Mouse (Mus musculus): ENCODE results near the gene Pip4k2c. TPM values are rescaled to one million over a fixed set of nuclear protein-coding genes. Genes with fewer than 3 reads are reported as not detected.

The Pip4k2c gene
- polyA plus RNA-seq, 1 experiment, result 20.2 TPM

DNA sequence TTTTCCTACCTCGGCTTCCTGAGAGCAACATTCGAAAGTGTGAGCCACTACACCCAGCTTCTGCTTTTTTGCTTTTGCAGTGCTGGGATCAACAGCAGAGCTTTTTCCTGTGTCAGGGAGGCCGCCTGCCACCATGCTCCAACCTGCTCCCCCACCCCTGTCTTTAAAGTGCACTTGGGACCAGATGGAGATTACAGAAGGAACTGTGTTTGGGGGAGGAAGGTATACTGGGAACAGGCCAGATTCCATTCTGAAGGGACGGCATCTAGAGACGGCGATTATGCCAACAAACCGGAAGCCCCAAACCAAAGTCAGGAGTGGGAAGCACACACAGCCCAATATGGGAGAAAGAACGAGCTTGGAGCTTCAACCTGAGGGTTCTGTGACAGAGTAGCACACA lies 15.8 kb upstream of the Pip4k2c start:
- TF ChIP-seq CTCF (IDR thresholded peaks at IDR 0.05; ENCODE audit: borderline replicate concordance, extremely low read depth, insufficient read depth, insufficient read length) (no peak), POLR2A (IDR thresholded peaks at IDR 0.05; ENCODE audit: borderline replicate concordance, extremely low read depth, insufficient read depth, insufficient read length, poor library complexity, severe bottlenecking) (no peak)
- no peak for DNase-seq (ENCODE audit: low read depth)

DNA sequence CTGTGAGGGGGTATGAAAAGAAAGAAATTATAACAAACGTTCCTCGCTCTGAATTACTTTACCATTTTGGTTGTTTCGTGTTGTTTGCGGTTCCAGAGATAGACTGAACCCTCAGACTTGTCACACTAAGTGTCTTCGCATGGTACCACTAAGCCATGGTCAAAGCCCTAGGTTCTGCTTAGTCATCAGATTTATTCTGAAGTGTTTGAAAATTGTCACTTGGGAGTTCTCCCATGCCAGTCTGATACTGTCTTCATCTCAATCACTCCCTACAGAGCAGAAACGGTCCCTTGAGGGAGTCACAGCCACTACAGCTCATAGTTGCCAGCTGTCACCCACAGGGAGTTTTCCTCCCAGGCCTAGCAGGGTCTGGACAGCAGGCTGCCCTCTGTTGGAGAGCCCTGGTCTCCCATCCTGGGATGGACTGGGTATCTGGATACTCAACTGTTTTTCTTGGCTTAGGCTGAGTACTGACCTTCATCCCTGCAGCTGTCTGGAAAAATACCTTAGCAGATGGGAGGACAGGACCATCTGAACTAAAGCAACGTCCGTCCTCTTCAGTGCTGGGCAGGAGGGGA lies 15.0 kb upstream of the Pip4k2c start:
- TF ChIP-seq CTCF (IDR thresholded peaks at IDR 0.05; ENCODE audit: borderline replicate concordance, extremely low read depth, insufficient read depth, insufficient read length) (peak; percentile 47; the same call in 1 of the 2 replicates), POLR2A (IDR thresholded peaks at IDR 0.05; ENCODE audit: borderline replicate concordance, extremely low read depth, insufficient read depth, insufficient read length, poor library complexity, severe bottlenecking) (no peak)
- DNase-seq (ENCODE audit: low read depth), result no peak

DNA sequence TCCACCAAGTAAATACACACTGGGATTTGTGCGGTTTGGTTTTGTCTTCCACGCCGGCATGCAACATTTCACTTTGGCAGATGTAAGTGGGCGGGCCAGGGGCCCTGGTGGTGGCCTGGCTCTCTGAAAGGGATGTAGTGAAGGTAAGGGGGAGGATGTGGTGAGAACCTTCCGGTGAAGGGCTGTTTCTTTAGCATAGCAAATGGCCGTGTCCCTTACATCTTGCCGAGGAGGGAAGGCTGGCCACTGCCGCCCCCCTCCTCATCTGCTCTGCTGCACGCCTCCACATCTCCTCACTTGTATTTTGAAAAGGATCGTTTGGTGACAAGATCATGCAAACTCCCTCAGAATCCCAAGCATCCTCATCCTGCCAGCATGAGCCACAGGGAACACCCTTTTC lies 14.3 kb upstream of the Pip4k2c start:
- DNase-seq (ENCODE audit: low read depth), result no peak
- no peak for TF ChIP-seq POLR2A (IDR thresholded peaks at IDR 0.05; ENCODE audit: borderline replicate concordance, extremely low read depth, insufficient read depth, insufficient read length, poor library complexity, severe bottlenecking)
- no peak for TF ChIP-seq CTCF (IDR thresholded peaks at IDR 0.05; ENCODE audit: borderline replicate concordance, extremely low read depth, insufficient read depth, insufficient read length)

DNA sequence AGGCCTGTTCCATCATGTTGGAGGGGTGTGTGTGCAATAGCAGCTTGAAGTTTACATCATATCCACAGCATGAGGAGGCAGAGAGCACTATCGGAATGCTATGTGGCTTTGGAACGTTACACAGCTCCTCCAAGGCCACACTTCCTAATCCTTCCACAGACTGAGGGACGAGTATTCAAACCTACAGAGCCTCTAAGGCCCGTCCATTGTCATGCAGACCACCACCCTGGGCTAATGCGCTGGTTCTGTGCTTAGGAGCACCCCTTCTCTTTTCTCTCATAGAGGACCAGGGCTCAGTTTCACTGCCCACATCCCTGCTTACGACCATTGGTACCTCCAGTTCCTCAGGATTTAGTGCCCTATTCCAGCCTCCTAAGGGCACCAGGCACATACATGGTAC lies 13.8 kb upstream of the Pip4k2c start:
- TF ChIP-seq CTCF (IDR thresholded peaks at IDR 0.05; ENCODE audit: borderline replicate concordance, extremely low read depth, insufficient read depth, insufficient read length), result no peak
- no peak for TF ChIP-seq POLR2A (IDR thresholded peaks at IDR 0.05; ENCODE audit: borderline replicate concordance, extremely low read depth, insufficient read depth, insufficient read length, poor library complexity, severe bottlenecking)
- no peak for DNase-seq (ENCODE audit: low read depth)

DNA sequence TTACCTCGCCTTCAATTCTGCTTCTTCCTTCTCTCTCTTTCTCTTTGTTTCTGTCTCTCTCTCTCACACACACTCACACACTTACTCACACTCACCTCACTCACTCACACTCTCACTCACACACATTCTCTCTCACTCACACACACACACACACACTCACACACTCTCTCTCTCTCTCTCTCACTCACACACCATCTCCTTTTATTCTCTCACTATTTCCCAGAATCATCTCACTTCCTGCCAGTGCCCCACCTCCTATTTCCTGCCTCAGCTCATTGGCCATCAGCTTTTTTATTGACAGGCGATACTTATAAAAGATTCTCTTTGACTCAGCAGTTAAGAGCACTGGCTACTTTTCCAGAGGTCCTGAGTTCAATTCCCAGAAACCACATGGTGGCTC lies 7.0 kb upstream of the Pip4k2c start:
- DNase-seq (ENCODE audit: low read depth), result no peak
- no peak for TF ChIP-seq CTCF (IDR thresholded peaks at IDR 0.05; ENCODE audit: borderline replicate concordance, extremely low read depth, insufficient read depth, insufficient read length)
- no peak for TF ChIP-seq POLR2A (IDR thresholded peaks at IDR 0.05; ENCODE audit: borderline replicate concordance, extremely low read depth, insufficient read depth, insufficient read length, poor library complexity, severe bottlenecking)

DNA sequence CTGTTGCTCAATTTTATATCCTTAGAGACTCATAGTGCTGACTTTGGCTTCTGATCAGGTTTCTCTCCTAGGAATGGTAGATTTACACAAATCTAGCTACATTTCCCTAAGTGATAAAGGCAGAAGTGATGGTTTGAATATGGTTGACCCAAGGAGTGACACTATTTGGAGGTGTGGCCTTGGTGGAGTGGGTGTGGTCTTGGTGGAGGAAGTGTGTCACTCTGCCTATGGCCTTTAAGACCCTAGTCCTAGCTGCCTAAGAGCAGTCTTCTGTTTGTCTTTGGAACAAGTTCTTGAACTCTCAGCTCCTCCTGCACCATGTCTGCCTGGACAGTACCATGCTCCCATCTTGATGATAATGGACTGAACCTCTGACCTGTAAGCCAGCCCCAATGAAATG lies 5.8 kb upstream of the Pip4k2c start:
- TF ChIP-seq CTCF (IDR thresholded peaks at IDR 0.05; ENCODE audit: borderline replicate concordance, extremely low read depth, insufficient read depth, insufficient read length) (no peak), POLR2A (IDR thresholded peaks at IDR 0.05; ENCODE audit: borderline replicate concordance, extremely low read depth, insufficient read depth, insufficient read length, poor library complexity, severe bottlenecking) (no peak)
- DNase-seq (ENCODE audit: low read depth), result no peak

DNA sequence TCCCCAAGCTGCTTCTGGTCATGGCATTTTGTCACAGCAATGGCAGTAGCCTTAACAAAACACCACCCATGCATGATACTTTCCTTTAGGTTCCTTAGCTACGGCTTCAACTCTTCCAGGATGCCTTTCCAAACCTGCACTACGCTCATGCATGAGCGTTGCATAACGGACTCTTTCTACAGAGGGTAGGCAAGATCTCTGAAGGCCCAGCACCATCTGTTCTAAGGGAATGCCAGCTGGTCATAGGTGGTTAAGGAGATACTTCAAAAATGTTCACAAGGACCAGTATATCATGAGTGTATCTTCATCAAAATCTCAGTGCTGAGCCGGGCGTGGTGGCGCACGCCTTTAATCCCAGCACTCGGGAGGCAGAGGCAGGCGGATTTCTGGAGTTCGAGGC lies 5.1 kb upstream of the Pip4k2c start:
- DNase-seq (ENCODE audit: low read depth), result no peak
- no peak for TF ChIP-seq CTCF (IDR thresholded peaks at IDR 0.05; ENCODE audit: borderline replicate concordance, extremely low read depth, insufficient read depth, insufficient read length)
- no peak for TF ChIP-seq POLR2A (IDR thresholded peaks at IDR 0.05; ENCODE audit: borderline replicate concordance, extremely low read depth, insufficient read depth, insufficient read length, poor library complexity, severe bottlenecking)

DNA sequence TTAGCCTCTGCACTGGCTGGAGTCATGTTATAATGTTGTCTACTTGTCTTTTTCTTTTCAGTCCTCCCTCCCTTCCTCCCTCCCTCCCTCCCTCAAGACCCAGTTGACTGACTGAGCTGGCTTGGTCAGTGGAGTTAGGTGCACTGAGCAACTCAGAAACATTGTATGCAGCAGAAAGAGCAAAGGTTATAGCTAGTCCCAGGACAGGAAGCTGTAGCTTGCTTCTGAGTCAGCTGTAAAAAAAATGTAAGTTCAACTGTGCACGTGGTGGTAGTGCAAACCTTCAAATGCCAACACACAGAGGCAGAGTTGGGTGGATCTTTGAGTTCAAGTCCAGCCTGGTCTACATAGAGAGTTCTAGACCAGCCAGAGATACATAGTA lies 3.0 kb upstream of the Pip4k2c start:
- TF ChIP-seq CTCF (IDR thresholded peaks at IDR 0.05; ENCODE audit: borderline replicate concordance, extremely low read depth, insufficient read depth, insufficient read length), result no peak
- TF ChIP-seq POLR2A (IDR thresholded peaks at IDR 0.05; ENCODE audit: borderline replicate concordance, extremely low read depth, insufficient read depth, insufficient read length, poor library complexity, severe bottlenecking), result no peak
- DNase-seq (ENCODE audit: low read depth), result no peak

DNA sequence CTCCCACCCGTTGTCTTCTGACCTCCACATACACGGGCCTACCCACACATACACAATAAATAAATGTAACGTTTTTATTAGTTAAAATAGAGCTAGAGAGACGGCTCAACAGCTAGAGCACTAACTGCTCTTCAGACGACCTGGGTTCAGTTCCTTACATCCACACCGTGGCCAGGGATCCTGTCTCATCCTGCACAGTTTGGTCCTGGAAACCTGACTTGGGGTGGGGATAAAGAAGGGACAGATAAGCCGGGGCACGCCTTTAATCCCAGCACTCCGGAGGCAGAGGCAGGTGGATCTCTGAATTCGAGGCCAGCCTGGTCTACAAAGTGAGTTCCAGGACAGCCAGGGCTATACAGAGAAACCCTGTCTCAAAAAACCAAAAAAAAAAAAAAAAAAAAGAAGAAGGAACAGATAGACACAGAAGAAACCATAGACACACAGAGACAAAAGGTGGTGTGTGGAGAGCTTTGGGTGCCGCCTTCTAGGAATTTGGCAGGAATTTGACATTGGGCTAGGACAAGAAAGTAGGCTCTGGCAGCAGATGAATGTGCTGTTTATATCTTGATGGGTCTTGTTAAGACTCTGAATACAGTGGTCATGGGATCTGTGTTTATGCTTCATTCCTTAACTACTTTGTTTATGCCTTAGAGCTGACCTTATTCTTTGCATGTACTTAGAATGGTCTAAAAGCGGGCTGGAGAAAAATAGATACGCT lies 2.5 kb upstream of the Pip4k2c start:
- no peak for TF ChIP-seq CTCF (IDR thresholded peaks at IDR 0.05; ENCODE audit: borderline replicate concordance, extremely low read depth, insufficient read depth, insufficient read length)
- TF ChIP-seq POLR2A (IDR thresholded peaks at IDR 0.05; ENCODE audit: borderline replicate concordance, extremely low read depth, insufficient read depth, insufficient read length, poor library complexity, severe bottlenecking), result no peak
- no peak for DNase-seq (ENCODE audit: low read depth)

DNA sequence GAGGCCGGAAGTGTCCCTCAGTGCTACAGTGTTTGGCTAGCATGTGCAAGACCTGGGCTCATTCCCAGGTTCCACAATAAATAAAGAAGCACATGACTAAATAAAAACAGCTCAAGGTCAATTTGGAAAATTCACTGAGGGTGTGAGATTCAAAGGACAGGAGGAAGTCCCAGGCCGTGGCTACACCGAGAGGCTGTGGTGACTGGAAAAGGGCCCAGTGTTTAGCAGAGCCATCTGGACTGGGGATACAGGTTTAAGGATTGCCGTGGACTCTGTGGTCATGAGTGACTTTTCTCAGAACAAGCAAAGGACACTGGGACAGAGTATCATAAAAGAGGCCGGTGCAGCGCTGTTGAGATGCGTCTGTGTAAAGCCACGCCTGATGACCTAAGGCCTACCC lies 1.9 kb upstream of the Pip4k2c start:
- TF ChIP-seq POLR2A (IDR thresholded peaks at IDR 0.05; ENCODE audit: borderline replicate concordance, extremely low read depth, insufficient read depth, insufficient read length, poor library complexity, severe bottlenecking) (no peak), CTCF (IDR thresholded peaks at IDR 0.05; ENCODE audit: borderline replicate concordance, extremely low read depth, insufficient read depth, insufficient read length) (no peak)
- DNase-seq (ENCODE audit: low read depth), result no peak

DNA sequence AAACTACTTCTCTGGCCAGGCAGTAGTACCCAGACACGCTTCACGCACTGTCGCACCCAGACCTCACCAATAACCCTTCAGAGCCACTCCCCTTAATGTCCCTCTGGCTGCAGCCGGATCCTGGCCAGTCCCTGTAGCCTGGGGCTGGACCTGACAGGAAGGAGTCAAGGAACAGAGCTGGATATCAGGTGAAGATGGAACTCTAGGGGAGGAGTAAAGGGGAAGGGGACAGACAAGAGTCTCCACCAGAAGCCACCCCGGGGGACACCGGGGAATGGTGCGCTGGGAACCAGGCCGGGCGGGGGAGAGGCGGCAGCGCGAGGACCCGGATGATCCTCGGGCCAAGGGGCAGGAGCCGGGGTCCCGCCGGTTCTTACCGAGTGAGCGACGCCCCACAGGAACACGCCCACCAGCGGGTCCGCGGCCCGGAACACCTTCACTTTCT lies 402 bp downstream of the Pip4k2c start:
- TF ChIP-seq POLR2A (IDR thresholded peaks at IDR 0.05; ENCODE audit: borderline replicate concordance, extremely low read depth, insufficient read depth, insufficient read length, poor library complexity, severe bottlenecking) (no peak), CTCF (IDR thresholded peaks at IDR 0.05; ENCODE audit: borderline replicate concordance, extremely low read depth, insufficient read depth, insufficient read length) (no peak)
- peak; percentile 27 for DNase-seq (ENCODE audit: low read depth)
